Mouse (Mus musculus) inflammation-experienced regulatory T-cells (primary cell): ENCODE measurements around the gene Disc1. TPM values are rescaled to one million over a fixed set of nuclear protein-coding genes. Genes with fewer than 3 reads are reported as not detected.

Experiments
- polyA plus RNA-seq, 2 experiments: library from polyadenylated mRNA; unstranded; fragments of 100-300 nt; shearing (Covaris generic); gene quantifications; one replicate each; pipeline ENCODE4 v1.2.1; 2017

The Disc1 gene
- 1 to 10 TPM; 2.1 to 4.5 TPM for polyA plus RNA-seq

DNA sequence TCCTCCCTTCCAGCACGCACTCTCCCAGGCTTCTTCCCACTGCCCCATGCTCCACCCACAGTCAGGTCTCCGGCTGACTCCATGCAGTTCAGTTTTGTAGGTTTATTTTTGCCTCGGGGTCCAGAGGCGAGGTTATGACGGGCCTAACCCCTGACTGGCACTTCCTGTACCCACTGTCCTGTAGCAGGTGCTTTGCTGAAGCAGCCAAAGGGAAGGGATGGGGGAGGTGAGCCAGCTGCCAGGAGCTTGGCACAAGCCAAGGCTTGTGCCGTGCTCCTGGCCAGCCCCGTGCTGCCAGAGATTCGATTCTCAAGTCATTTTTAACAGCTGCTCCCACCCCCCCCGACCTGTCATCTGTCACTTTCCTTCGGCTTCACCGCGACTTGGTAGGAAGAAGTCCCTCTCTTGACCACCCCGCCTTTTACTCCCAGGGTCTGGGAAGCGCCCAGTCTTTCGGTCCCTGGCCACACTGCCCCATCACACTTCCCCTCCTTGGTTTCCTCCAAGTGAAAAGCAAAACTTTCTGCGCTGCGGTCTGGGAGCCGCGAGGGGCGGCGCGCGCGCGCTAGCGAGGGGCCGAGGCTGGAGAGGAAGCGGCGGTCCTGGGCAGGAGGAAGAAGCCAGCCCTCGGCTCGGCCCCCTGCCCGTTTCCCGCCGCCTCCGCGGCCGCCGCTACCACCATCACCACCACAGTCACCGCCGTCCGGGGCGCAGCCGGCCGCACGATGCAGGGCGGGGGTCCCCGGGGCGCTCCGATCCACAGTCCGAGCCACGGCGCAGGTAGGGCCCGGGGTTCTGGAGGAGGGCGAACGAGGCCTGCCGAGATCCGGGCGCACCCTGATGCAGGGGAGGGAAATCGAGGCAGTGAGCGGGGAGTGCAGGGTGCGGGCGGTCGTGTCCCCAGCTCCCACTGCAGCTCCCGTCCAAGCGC lies at the start of gene Disc1:
Gene Disc1, plus strand, starts transcription at position 691 of the 931 bp plus-strand sequence.

DNA sequence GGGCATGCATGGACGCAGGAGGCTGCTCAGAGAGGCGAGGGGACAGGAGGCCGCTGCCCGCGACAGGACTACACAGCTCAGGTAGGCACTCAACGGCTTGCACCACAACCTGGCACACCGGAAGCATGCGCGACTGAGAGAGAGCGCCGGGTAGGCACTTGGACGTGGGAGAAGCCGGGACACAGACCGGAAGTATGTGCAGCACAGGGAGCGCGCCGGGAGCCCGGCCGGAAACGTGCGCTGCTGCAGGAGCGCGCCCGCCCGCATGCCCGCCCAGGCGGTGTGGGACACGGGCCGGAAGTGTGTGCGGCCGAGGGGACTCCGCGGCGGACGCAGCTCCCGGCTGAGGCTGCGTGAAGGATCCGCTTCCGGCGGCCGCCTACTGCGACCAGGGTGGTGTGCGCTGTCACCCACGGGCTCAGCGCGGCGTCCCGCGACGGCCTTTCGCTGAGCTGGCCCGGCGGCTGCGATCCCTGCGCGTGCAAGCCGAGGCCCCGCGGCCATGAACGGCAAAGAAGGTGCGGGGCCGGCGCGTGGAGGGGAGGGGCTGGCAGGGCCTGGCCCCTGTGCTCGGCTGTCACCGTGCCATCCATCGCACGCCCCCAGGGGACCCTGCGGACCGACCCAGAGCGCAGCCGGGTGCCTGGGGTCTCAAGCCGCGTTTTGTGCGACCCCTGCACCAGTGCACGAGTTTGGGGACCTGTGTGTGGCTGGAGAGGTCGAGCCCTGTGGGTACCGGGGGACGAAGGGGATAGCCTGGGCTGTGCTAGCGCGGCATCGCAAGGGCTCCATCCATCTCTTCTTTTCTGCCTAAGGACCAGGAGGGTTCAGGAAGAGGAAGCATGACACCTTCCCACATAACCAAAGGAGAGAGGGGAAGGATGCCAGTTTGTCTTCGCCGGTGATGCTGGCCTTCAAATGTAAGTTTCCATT lies 41.0 kb upstream of the Disc1 start, which contains the start of gene Tsnax:
Gene Tsnax, plus strand, starts transcription at position 303 of the 933 bp plus-strand sequence.

Other genes with a start within 250 kb of the Disc1 start
- gene Gnpat, start 191.2 kb upstream of the Disc1 start, polyA plus RNA-seq: 100 to 1,000 TPM in 1 of 2 experiments, 10 to 100 TPM in 1; 78.3 to 109 TPM
- 10 to 100 TPM; 31.6 to 32.2 TPM for gene 2810004N23Rik, start 191.1 kb upstream of the Disc1 start, polyA plus RNA-seq
- 10 to 100 TPM; 14.9 to 23.0 TPM for gene Exoc8, start 156.5 kb upstream of the Disc1 start, polyA plus RNA-seq
- 1 to 10 TPM; 3.9 to 5.0 TPM for gene Sprtn, start 156.3 kb upstream of the Disc1 start, polyA plus RNA-seq
- gene Egln1, start 104.9 kb upstream of the Disc1 start, polyA plus RNA-seq: 10 to 100 TPM; 47.9 to 70.3 TPM
- gene Tsnax, start 41.2 kb upstream of the Disc1 start, polyA plus RNA-seq: 100 to 1,000 TPM; 121 to 150 TPM